Mouse (Mus musculus): ENCODE data around the gene Pts.

DNA sequence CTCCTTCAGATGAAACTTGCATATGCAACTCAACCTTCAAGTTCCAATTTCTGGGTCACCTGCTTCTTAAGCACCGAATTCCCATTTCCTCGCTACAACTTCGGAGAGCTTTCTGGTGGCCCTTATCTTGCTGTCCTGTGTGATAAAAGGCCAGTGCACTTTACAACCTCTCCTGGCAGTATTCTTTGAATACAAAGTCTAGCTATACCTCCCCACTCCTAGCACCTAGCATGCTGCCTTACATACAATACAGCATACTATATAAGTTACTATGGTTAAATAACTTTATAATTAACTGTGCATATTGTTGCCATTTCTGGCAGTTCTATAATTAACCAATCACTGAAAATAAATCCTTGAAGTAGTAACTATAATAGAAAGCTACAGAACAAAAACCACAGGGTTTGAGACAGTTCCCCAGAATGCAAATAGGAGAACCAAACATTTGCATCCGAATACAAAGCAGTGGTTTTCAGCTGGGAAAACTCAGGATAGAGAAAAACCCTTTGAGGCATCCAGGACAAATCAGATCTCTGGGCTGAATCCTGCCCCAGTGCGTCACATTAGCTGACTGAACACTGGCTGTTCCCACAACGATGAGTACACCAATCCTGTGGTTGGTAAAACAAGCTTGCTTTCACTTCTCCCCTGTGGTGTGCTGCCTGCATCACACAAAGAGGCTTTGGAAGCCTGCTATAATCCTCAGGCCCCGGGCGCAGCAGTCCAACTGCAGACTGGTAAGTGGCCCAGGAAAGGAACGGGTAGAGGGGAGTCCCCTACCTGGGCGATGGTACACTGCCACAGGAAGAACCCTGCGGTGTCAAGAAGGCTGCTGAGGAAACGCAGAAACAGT, 25.9 kb upstream of the Pts start, which contains the start of gene Il18:
- TF ChIP-seq CTCF (IDR thresholded peaks at IDR 0.05; ENCODE audit: extremely low read depth, insufficient read depth, low read length): no peak
- no peak; the same call in 1 of the 2 replicates for TF ChIP-seq POLR2A (IDR thresholded peaks at IDR 0.05; ENCODE audit: extremely low read depth, insufficient read depth, low read length)
